Mouse (Mus musculus): ENCODE data around the gene Psme3.

- no peak for TF ChIP-seq CTCF (IDR thresholded peaks at IDR 0.05; ENCODE audit: low read depth, low read length)
- TF ChIP-seq GATA1 (IDR thresholded peaks at IDR 0.05; ENCODE audit: borderline replicate concordance, low read length) = no peak
- TF ChIP-seq TAL1 (conservative IDR thresholded peaks at IDR 0.05; ENCODE audit: low read depth, low read length) = no peak
- TF ChIP-seq POLR2AphosphoS5 (IDR thresholded peaks at IDR 0.05; ENCODE audit: insufficient replicate concordance, low read depth, low read length) = no peak
- no peak for TF ChIP-seq GATA2 (IDR thresholded peaks at IDR 0.05; ENCODE audit: borderline replicate concordance, low read depth, low read length)
Measured at GRCm38 (mm10) chr11:101354438-101355010, 38.5 kb downstream of the Psme3 start.
